Mouse (Mus musculus): ENCODE measurements around the gene Tbc1d5. TPM values are rescaled to one million over a fixed set of nuclear protein-coding genes. Genes with fewer than 3 reads are reported as not detected.
A peak's percentile ranks its signal among the peaks of the same experiment; 100 is the strongest.

The Tbc1d5 gene
- polyA plus RNA-seq, 1 experiment from 2014 or later, result 7.5 TPM

DNA sequence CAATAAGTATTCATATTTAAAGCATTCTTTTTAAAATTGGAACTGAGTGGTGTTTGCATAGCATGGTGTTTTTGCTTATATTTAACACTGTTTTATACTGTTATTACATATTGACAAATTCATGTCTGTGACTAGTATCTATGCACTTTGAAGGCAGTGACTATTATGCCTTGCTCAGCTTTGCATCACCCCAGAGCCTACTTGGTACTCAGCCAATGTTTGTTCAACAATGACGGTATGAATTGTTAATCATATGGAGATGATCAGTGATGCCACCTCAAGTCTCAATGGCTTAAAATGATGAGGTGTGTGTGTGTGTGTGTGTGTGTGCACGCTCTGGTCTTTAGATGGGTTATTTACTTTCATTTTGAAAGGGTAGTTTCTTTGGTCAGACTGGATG, 15.6 kb upstream of the Tbc1d5 start:
- WGBS, result 69% methylated on average over 2 of the region's 2 CpGs
- no peak for ATAC-seq
- H3K4me3 ChIP-seq (ENCODE audit: low read length), result no peak overlapping the region
- H3K36me3 ChIP-seq (ENCODE audit: control insufficient read depth, insufficient read depth, low read length), result no peaks in the 10 kb centered on the region
- no peak overlapping the region for H3K9ac ChIP-seq (ENCODE audit: low read depth, low read length)
- H3K4me2 ChIP-seq (ENCODE audit: low read length), result no peak overlapping the region
- H3K9me3 ChIP-seq (ENCODE audit: control insufficient read depth, low read length), result no peaks in the 10 kb centered on the region
- no peak overlapping the region for H3K27ac ChIP-seq (ENCODE audit: low read depth, low read length)
- H3K27me3 ChIP-seq (replicated peaks; ENCODE audit: control insufficient read depth, insufficient read depth, low read length), result no peaks in the 10 kb centered on the region
- no peaks in the 10 kb centered on the region for H3K4me1 ChIP-seq (ENCODE audit: control insufficient read depth, insufficient read depth, low read depth, low read length)

GRCm38 (mm10) chr17:51191381-51191780, 12.2 kb upstream of the Tbc1d5 start:
- Histone ChIP-seq H3K4me1 (ENCODE audit: control insufficient read depth, insufficient read depth, low read depth, low read length) (no peaks in the 10 kb centered on the region), H3K27me3 (replicated peaks; ENCODE audit: control insufficient read depth, insufficient read depth, low read length) (no peaks in the 10 kb centered on the region), H3K9me3 (ENCODE audit: control insufficient read depth, low read length) (no peaks in the 10 kb centered on the region), H3K9ac (ENCODE audit: low read depth, low read length) (no peak overlapping the region), H3K36me3 (ENCODE audit: control insufficient read depth, insufficient read depth, low read length) (no peaks in the 10 kb centered on the region), H3K4me3 (ENCODE audit: low read length) (no peak overlapping the region), H3K27ac (ENCODE audit: low read depth, low read length) (no peak overlapping the region), H3K4me2 (ENCODE audit: low read length) (no peak overlapping the region)
- ATAC-seq, result no peak
- 77% methylated on average over 1 of the region's 1 CpGs for WGBS

DNA sequence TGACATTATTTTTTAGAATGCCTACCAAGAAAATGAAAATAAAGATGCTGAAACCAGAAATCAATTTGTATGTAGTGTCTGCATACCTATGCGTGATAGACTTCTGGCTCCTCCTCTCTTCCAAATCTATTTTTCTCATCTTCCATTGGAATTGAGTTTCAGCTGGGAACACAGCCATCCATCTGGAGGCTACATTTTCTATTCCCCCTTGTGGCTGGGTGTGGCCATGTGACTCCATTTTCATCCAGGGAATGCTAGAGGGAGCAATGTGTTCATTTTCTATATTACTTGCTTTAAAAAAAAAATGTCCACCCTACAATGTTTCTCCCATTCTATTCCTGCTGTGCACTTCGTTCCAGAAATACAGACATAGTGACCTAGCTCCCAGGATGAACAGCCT, 3.6 kb upstream of the Tbc1d5 start:
- H3K27ac ChIP-seq (ENCODE audit: low read depth, low read length), result no peak overlapping the region
- H3K9ac ChIP-seq (ENCODE audit: low read depth, low read length), result no peak overlapping the region
- no peaks in the 10 kb centered on the region for H3K36me3 ChIP-seq (ENCODE audit: control insufficient read depth, insufficient read depth, low read length)
- H3K4me2 ChIP-seq (ENCODE audit: low read length), result no peak overlapping the region
- H3K9me3 ChIP-seq (ENCODE audit: control insufficient read depth, low read length), result no peaks in the 10 kb centered on the region
- H3K4me3 ChIP-seq (ENCODE audit: low read length), result no peak overlapping the region
- no peaks in the 10 kb centered on the region for H3K4me1 ChIP-seq (ENCODE audit: control insufficient read depth, insufficient read depth, low read depth, low read length)
- no peak for ATAC-seq
- WGBS, result 83% methylated on average over 2 of the region's 2 CpGs
- no peaks in the 10 kb centered on the region for H3K27me3 ChIP-seq (replicated peaks; ENCODE audit: control insufficient read depth, insufficient read depth, low read length)

DNA sequence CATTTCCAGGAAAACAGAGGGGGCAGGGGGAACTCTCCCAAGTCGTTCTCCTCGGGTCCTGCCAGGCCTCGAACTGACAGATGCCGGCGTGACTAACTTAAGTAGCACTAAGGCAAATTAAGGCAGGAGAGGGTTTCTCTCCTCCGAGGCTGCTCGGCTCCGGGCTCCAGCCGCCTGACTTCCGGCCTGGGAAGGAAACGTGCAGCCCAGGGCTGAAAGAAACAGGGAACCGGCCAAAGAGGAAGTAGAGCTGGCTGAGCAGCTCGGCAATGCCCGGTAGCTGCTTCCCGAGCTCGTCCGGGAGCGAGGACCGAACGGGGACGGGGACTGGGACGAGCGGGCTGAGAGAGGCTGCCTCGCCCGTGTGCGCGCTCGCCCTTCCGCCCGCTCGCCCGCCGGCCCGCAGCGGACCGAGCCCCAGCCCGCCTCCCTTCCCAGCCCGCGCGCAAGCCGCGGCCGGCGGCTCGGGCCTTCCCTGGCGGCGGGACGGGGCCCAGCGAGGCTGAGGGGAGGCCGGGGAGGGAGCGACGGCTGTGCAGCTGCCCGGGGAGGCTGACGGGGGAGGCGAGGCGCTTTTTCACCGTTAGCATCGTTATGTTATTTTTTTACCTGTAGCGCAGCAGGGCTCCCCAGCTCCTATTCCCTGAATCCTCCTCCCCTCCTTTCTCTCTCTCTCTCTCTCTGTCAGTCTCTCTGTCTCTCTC, 509 bp downstream of the Tbc1d5 start:
- peak; percentile 88 for ATAC-seq
- Histone ChIP-seq H3K4me1 (ENCODE audit: control insufficient read depth, insufficient read depth, low read depth, low read length) (no peaks in the 10 kb centered on the region), H3K27me3 (replicated peaks; ENCODE audit: control insufficient read depth, insufficient read depth, low read length) (no peaks in the 10 kb centered on the region), H3K36me3 (ENCODE audit: control insufficient read depth, insufficient read depth, low read length) (no peaks in the 10 kb centered on the region), H3K9ac (ENCODE audit: low read depth, low read length) (peak overlapping the region; percentile 99), H3K4me3 (ENCODE audit: low read length) (peak overlapping the region; percentile 89), H3K9me3 (ENCODE audit: control insufficient read depth, low read length) (no peaks in the 10 kb centered on the region), H3K4me2 (ENCODE audit: low read length) (peak overlapping the region; percentile 85), H3K27ac (ENCODE audit: low read depth, low read length) (peak overlapping the region; percentile 99)
- under 1% methylated on average over 46 of the region's 59 CpGs for WGBS

DNA sequence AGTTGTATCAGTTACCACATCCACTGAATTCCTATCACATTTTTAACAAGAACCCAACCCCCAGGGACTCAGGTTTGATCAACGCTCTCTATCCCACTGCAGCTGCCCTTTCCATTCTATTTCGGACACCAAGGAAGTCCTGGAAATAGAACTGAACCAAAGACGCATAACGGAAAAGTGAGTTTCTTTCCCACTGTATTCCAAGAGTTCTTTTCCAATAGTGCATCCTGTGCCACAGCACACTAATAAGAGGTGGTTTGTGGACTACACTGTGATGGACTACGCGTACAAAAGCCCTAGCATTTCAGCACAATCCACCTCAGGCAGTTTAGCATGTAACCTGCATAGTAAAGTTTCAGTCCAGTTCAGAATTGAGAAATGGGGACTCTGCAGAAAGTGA, 1.2 kb downstream of the Tbc1d5 start:
- peak overlapping the region; percentile 85 for H3K4me2 ChIP-seq (ENCODE audit: low read length)
- WGBS, result 58% methylated on average over 6 of the region's 6 CpGs
- ATAC-seq, result no peak

DNA sequence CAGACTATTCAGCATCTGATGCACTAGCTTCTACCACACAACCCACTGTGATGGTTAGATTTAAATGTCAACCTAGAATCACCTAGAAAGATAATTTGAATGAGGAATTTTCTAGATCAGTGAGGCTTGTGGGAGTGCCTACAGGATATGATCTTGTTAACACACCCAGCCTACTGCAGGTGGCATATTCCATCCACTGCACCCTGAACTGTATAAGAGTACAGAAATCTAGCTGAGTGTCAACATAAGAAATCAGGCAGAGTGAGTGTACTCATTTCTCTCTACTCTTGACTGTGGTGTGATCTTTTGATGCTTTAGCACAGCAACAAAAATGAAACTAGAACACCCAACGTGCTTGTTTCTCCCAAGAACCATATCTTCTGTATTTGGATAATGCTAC, 6.8 kb downstream of the Tbc1d5 start:
- no peaks in the 10 kb centered on the region for H3K9me3 ChIP-seq (ENCODE audit: control insufficient read depth, low read length)
- WGBS, result 90% methylated on average over 1 of the region's 1 CpGs
- no peak overlapping the region for H3K9ac ChIP-seq (ENCODE audit: low read depth, low read length)
- no peaks in the 10 kb centered on the region for H3K36me3 ChIP-seq (ENCODE audit: control insufficient read depth, insufficient read depth, low read length)
- no peak overlapping the region for H3K4me2 ChIP-seq (ENCODE audit: low read length)
- H3K4me3 ChIP-seq (ENCODE audit: low read length), result no peak overlapping the region
- H3K27ac ChIP-seq (ENCODE audit: low read depth, low read length), result no peak overlapping the region
- H3K27me3 ChIP-seq (replicated peaks; ENCODE audit: control insufficient read depth, insufficient read depth, low read length), result no peaks in the 10 kb centered on the region
- no peak for ATAC-seq
- no peaks in the 10 kb centered on the region for H3K4me1 ChIP-seq (ENCODE audit: control insufficient read depth, insufficient read depth, low read depth, low read length)

More for the DNA sequence above, 1.2 kb downstream of the Tbc1d5 start:
- peak overlapping the region; percentile 99 for H3K9ac ChIP-seq (ENCODE audit: low read depth, low read length)
- H3K27me3 ChIP-seq (replicated peaks; ENCODE audit: control insufficient read depth, insufficient read depth, low read length), result no peaks in the 10 kb centered on the region
- no peaks in the 10 kb centered on the region for H3K9me3 ChIP-seq (ENCODE audit: control insufficient read depth, low read length)
- peak overlapping the region; percentile 99; the same call in 1 of the 2 replicates for H3K27ac ChIP-seq (ENCODE audit: low read depth, low read length)
- no peaks in the 10 kb centered on the region for H3K36me3 ChIP-seq (ENCODE audit: control insufficient read depth, insufficient read depth, low read length)
- H3K4me3 ChIP-seq (ENCODE audit: low read length), result peak overlapping the region; percentile 89
- H3K4me1 ChIP-seq (ENCODE audit: control insufficient read depth, insufficient read depth, low read depth, low read length), result no peaks in the 10 kb centered on the region

DNA sequence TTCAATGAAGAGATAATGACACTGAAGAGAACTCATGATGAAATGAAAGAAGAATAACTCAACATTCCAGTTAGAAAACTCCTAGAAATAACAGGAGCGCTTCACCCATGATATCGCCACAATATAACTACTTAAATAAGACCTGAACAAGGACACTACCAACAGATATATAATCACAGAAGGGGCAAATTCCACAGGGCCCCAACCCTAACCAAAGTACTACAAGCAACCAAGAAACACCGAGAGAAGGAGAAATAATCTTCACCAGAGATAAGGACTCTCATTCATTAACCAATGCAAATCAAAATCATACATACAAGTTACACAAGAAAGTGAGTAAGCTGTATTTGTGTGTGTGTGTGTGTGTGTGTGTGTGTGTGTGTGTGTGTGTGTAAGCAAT, 7.6 kb downstream of the Tbc1d5 start:
- no peaks in the 10 kb centered on the region for H3K27me3 ChIP-seq (replicated peaks; ENCODE audit: control insufficient read depth, insufficient read depth, low read length)
- WGBS, result 95% methylated on average over 3 of the region's 3 CpGs
- ATAC-seq, result no peak
- H3K4me3 ChIP-seq (ENCODE audit: low read length), result no peak overlapping the region
- H3K4me1 ChIP-seq (ENCODE audit: control insufficient read depth, insufficient read depth, low read depth, low read length), result no peaks in the 10 kb centered on the region
- no peaks in the 10 kb centered on the region for H3K36me3 ChIP-seq (ENCODE audit: control insufficient read depth, insufficient read depth, low read length)
- no peak overlapping the region for H3K4me2 ChIP-seq (ENCODE audit: low read length)
- H3K9ac ChIP-seq (ENCODE audit: low read depth, low read length), result no peak overlapping the region
- H3K9me3 ChIP-seq (ENCODE audit: control insufficient read depth, low read length), result no peaks in the 10 kb centered on the region
- H3K27ac ChIP-seq (ENCODE audit: low read depth, low read length), result no peak overlapping the region

GRCm38 (mm10) chr17:51169911-51170310, 9.2 kb downstream of the Tbc1d5 start:
- no peak overlapping the region for H3K9ac ChIP-seq (ENCODE audit: low read depth, low read length)
- H3K27ac ChIP-seq (ENCODE audit: low read depth, low read length), result no peak overlapping the region
- no peaks in the 10 kb centered on the region for H3K27me3 ChIP-seq (replicated peaks; ENCODE audit: control insufficient read depth, insufficient read depth, low read length)
- H3K9me3 ChIP-seq (ENCODE audit: control insufficient read depth, low read length), result no peaks in the 10 kb centered on the region
- 79% methylated on average over 4 of the region's 4 CpGs for WGBS
- H3K4me3 ChIP-seq (ENCODE audit: low read length), result no peak overlapping the region
- H3K36me3 ChIP-seq (ENCODE audit: control insufficient read depth, insufficient read depth, low read length), result no peaks in the 10 kb centered on the region
- no peaks in the 10 kb centered on the region for H3K4me1 ChIP-seq (ENCODE audit: control insufficient read depth, insufficient read depth, low read depth, low read length)
- no peak for ATAC-seq
- H3K4me2 ChIP-seq (ENCODE audit: low read length), result no peak overlapping the region

GRCm38 (mm10) chr17:51162366-51162765, 16.8 kb downstream of the Tbc1d5 start:
- Histone ChIP-seq H3K27ac (ENCODE audit: low read depth, low read length) (no peak overlapping the region), H3K36me3 (ENCODE audit: control insufficient read depth, insufficient read depth, low read length) (no peaks in the 10 kb centered on the region), H3K4me2 (ENCODE audit: low read length) (no peak overlapping the region), H3K27me3 (replicated peaks; ENCODE audit: control insufficient read depth, insufficient read depth, low read length) (no peaks in the 10 kb centered on the region), H3K9me3 (ENCODE audit: control insufficient read depth, low read length) (peaks cover 2% of the 10 kb centered on the region; the same call in 1 of the 2 replicates), H3K9ac (ENCODE audit: low read depth, low read length) (no peak overlapping the region), H3K4me1 (ENCODE audit: control insufficient read depth, insufficient read depth, low read depth, low read length) (no peaks in the 10 kb centered on the region), H3K4me3 (ENCODE audit: low read length) (no peak overlapping the region)
- ATAC-seq, result no peak

Measured in hindbrain, embryonic 16.5 days (tissue).